Mouse (Mus musculus): ENCODE results near the gene Kirrel2.

Kirrel2 gene

DNA sequence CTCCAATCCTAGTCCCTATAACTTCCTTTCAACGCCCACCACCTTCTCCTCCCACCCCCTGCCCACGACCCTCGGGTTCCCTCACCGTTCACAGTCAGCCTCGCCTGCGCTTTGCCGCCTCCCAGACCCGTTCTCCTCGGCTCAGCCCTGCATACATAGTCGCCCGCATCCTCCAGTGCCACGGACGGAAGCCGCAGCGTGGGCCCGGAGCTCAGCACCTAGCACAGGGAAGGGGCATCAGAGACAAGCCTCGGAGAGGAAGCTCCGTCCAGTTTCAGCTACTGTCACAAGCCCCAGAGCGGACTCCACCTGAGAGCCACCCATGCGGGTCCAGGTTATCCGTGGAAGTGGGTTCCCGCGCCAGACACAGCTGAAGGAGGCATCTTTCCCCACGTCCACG is 4.2 kb downstream of the Kirrel2 start:
- DNase-seq (ENCODE audit: low read depth, low spot score), result no peak

DNA sequence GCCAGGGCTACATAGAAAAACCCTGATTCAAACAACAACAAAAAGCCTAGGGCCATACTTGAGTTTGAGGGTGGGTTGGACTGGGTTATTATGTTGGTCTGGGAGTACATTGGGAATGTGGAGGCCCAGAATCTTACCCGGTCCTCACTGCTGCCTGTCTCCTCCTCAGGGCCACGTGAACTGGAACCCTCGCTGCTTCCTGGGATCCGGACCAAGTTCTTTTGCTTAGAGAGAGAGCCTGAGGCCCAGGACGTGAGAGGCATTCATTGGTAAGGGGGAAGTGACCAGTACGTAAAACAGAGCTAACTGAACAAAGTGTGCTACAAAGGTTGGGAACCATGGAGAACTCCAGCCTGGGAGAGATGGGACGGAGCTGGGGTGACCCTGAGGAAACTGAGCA is 7.2 kb downstream of the Kirrel2 start:
- DNase-seq (ENCODE audit: low read depth, low spot score), result no peak

DNA sequence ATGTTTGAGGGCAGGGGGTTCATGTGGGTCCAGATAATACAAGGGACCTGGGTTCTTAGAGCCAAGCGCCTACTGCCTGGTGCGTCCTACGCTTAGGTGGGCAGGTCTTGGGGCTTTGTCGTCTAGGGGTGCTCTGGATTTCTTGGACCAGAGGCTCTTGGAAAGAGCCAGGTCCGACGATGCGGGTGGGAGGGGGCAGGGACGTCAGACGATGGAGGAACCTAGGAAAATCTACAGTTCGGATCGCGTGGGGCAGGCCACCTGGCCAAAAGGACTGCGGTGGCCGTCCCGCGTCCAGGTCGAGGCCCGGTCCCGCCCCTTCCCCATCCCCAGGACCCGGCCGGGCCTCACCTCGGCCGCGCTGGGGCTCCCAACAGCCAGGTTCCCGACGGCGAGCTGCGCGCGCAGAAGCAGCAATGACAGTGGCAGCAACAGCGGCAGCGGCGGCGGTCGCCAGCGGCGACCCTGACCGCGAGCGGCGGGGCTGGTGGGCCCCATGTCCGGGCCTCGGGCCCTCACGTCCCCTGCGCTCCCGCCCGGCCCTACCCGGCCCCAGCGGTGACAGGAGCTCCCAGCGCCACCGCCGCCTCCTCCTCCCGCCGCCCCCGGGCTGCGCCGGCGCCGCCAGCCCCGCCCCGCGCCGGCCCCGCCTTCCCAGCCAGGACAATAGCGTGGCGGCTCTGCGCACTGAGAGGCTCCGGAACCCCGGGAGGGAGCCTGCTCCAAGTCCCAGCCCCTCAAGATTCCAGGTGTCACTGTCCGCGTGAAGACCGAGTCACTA is 12.3 kb downstream of the Kirrel2 start, which contains the start of gene Aplp1:
TSS of gene Aplp1 (minus strand) at position 565 of the 781 bp plus-strand sequence.
- DNase-seq (ENCODE audit: low read depth, low spot score), result peak; percentile 76

DNA sequence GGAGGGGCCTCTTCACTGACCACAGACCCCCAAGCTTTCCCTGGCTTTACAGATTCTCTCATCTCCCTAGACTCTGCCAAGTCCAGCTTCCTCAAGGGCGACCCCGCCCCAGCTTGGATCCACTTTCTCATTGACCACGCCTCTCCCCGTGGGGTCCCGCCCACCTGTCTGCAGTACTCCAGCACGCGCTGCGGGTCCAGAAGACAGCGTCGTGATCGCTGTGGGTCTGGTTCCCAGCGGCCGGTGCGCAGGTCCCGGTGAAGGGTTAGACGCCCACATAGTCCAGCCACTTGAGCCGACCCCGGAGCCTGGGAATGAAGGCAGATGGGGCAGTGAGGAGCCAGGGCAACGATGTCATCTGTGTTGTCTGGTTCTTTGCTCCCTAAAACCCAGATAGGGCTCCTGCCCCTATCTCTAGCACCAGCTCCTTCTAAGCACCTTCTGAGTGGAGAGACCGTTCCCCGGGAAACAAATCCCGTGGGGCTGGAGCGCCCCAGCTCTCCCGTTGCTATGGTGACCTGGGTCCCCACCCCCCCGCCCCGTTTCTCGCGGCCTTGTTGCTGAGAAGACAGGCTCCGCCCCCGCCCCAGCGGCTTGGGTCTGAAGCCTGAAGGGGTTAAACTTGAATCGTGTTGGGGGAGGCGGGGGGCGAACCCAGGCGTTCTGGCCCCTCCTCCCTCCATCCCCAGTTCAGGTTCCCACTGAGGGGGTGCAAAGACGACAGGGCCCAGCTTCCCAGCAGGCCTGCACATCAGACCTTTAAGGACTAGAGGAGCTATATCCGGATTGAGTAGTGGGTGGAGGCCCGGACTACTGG is 13.1 kb downstream of the Kirrel2 start:
- peak; percentile 91 for DNase-seq (ENCODE audit: low read depth, low spot score)

DNA sequence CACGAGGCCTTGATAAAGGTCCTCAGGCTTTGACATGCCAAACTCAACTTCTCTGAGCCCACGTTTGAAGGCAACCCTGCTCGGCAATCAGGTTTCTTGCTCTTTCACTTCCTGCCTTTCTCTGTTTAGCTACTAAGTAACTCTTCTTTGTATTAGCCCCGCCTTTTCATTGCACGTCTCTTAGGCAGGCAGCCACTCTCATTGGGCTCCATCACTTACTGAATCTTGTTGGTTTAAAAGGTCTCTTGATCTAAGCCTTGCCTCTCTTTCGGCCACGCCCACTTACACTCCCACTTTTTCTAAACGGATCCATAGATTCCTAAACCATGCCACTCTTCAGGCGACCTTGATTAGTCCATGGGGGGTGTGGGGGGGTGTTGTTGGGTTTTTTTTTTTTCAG is 13.8 kb downstream of the Kirrel2 start:
- peak; percentile 87 for DNase-seq (ENCODE audit: low read depth, low spot score)

DNA sequence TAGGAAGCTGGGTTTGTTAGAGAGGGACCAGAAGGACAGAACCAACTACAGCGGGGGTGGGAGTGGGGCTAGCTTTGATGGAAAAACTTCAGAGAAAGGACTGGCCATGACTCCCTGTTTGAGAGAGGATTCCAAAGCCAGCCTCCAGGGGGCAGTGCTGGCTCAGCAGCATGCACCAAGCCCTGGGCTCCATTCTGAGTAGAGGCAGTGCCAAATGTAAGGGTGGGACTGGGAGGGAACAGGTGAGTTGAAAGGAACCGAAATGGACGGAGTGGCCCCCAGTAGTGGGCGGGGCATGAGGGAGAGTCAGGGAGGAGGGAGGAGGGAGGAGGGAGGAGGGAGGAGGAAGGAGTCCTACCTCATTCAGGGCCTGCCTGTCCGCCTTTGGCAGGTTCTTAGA is 16.8 kb downstream of the Kirrel2 start:
- DNase-seq (ENCODE audit: low read depth, low spot score), result peak; percentile 88

DNA sequence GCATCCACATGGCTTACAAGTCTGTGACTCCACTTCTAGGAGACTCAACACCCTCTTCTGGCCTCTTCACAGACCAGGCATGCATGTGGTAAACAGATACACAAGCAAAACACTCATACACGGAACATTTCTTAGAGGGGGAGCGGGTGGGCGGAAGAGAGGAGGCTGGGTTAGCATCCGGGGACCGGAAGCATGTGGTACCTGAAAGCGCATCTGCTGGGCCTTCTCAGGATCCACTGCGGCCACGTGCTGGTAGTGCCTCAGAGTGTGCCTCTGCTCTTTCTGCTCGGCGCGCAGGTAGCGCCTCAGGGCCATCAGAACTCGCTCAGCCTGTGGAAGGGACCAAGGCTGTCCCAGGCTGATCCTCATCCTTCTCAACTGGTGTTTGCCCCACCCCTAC is 17.8 kb downstream of the Kirrel2 start:
- DNase-seq (ENCODE audit: low read depth, low spot score), result no peak

DNA sequence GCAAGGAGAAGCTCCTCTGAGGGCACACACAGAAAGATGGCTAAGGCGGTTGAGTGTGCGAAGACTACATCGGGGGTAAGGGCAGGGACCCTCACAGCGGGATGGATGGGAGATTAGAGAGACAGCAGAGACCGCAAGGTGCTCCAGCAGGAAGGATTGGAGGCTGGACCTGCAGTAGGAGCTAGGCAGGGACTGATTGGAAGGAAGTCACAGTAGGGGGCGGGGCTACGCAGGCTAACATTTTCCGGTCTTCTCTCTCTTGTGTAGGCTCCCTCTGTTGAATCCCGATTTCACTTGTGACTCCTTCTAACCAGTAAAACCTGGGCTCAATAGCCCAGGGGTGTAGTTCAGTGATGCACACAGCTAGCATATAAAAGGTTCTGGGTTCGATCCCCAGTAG is 20.6 kb downstream of the Kirrel2 start:
- DNase-seq (ENCODE audit: low read depth, low spot score), result peak; percentile 95

DNA sequence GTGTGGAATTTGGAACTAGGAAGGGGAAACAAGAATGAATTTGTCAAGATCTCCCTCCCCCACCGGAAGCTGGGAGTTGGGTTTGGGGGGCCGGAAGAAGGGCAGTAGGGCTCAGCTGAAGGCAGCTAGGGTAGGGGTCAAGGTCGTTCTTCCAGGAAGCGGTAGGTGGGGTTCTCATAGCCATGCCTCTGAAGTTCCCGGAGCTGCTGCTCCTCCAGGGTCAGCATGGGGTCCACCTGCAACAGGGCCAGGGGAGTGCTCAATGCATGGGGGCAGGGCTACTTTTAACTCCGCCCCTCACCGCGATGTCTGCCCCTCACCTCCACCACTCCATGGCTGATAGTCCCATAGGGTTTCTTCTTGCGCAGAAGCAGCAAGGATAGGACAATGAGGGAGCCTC is 22.3 kb downstream of the Kirrel2 start:
- peak; percentile 67 for DNase-seq (ENCODE audit: low read depth, low spot score)

DNA sequence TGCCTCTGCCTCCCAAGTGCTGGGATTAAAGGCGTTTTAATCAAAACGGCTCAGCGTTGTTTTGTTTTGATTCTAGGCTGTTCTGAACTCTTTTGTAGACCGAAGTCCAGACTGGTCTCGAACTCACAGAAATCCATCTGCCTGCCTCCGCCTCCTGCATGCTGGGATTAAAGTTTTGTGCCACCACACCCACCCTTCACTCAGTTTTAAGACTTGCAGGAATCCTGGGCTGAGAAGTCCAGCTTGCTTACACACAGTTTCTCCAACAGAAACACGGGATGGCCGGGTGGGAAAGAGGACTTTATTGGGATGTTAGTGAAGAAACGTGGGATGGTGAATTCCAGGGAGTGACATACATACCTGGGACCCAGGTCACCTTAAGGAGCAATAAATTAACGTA is 22.8 kb downstream of the Kirrel2 start:
- DNase-seq (ENCODE audit: low read depth, low spot score), result peak; percentile 41

DNA sequence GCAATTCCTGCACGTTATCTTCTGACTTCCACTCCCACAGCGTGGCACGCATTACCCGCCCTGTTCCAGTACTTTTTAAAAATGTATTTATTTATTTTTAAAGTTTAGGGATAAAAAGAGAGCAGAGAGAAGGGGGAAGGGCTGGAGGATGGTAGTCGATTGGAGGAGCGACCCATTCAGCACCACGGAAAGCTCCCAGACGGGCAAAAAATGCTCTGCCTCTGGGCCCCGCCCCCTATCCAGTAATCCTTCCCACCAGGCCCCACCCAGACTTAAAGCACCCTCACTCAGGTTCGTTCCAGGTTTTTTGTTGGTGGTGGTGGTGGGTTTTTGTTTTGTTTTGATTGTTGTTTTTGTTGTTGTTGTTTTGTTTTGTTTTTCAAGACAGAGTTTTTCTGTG is 23.3 kb downstream of the Kirrel2 start:
- DNase-seq (ENCODE audit: low read depth, low spot score), result peak; percentile 80

DNA sequence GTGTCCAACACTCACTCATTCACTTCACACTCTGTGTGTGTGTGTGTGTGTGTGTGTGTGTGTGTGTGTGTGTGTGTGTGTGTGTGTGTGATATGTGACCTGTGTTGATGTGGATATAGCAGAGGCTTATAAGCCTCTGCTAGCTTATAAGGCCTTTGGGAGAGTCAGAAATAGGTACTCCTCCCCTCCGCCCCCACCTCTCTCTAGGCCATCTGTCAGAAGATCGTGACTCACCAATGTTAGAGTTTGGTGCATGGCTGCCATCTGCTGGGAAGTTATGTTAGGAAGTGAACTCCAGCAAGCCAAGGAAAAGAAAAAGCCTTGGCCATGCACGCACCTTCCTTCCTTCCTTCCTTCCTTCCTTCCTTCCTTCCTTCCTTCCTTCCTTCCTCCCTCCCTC is 25.7 kb downstream of the Kirrel2 start:
- peak; percentile 64 for DNase-seq (ENCODE audit: low read depth, low spot score)

DNA sequence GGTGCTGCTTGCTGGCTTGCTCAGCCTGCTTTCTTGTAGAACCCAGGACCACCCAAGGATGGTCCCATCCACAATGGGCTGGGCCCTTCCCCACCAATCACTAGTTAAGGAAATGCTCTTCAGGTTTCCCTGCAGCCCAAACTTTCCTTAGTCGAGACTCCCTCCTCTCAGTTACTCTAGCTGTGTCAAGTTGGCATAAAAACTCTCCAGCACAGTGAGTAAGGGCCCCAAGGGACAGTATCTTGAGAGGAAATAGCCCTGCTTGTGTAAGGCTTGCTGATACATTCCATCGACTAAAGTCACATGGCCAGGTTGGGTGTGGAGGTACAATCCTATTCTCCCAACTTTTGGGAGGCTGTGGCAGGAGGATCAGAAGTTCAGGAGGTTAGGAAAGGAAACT is 27.3 kb downstream of the Kirrel2 start:
- no peak for DNase-seq (ENCODE audit: low read depth, low spot score)

DNA sequence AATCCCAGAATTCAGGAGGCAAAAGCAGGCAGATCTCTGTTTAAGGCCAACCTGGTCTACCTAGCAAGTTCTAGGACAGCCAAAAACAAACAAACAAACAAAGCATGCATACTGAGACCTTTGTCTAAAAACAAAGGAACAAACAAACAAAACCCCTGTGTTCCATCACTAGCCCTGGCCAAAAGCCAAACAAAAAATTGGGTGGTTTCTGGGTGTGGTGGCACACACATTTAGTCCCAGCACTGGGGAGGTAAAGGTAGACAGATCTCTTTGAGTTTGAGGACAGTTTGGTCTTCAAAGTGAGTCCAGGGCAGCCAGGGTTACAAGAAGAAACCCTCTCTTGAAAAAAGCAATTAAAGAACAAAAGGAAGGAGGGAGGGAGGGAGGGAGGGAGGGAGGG is 28.2 kb downstream of the Kirrel2 start:
- no peak for DNase-seq (ENCODE audit: low read depth, low spot score)

DNA sequence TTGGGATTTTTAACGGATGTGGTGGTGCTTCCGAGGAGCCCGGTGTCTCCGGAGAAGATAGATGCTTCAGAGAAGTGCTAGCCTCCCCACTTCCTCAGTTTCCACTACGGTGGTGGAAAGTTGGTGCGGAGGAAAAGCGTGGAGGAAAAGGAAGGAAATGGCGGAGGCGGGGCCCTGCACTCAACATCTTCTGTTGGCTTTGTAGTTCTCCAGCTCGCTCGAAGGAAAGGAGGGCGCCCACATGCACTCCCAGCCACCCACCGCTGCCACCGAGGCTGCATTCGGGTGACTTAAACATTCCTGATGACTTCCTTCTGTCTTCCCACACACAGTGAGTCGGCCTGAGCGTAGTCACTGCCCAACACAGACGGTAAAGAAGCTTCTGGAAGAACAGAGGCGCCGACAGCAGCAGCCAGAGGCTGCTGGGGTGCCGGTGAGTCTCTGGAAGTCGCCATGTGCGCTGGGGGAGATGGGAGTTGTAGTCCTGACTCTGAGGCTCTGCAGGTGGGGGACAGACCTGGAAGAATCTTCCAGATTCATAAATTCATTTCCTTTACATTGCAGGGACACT is 34.3 kb downstream of the Kirrel2 start:
- DNase-seq (ENCODE audit: low read depth, low spot score), result no peak

DNA sequence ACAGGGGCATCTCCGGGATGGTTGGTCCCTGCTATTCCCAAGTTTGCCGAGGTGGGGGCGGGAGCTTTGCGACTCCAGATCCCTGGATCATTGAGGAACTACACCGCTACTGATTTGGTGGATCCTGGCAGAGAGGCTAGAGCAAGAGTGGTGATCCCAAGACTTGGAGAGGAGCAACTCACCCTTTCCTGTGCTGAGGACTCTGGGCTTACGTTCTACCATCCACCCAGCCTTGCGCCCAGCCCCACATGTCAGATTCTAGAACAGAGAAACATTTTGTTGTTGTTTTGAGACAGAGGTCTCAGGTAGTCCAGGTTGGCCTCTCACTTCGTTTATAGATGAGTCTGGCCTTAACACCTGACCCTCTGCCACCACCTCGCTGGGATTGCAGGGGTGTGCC is 34.9 kb downstream of the Kirrel2 start:
- no peak for DNase-seq (ENCODE audit: low read depth, low spot score)

DNA sequence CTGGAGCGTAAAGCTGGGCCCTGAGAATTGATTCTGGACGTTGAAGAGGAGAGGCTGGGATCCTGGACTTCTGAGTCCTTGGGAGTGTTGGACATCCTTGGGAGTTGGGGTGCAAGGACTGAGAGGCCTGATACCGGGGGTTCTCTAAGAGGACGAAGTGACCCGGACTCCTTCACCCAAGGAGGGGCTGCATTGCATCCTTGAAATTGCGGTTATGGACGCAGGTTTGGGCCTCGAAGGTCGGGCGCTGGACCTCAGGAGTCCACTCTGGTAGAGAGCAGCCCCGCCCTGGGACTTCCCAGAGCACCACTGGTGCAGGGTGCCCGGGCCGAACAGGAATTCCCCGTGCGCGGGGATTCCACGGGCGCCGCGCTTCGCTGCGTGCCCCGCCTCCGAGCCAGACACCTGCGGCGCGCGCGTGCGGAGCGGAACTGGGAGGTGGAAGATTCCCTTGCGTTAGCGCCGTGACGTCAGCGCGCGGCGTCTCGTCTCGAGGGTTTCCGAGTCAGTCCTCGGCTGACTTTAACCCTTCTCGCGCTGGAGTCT is 35.5 kb downstream of the Kirrel2 start:
- peak; percentile 95 for DNase-seq (ENCODE audit: low read depth, low spot score)

DNA sequence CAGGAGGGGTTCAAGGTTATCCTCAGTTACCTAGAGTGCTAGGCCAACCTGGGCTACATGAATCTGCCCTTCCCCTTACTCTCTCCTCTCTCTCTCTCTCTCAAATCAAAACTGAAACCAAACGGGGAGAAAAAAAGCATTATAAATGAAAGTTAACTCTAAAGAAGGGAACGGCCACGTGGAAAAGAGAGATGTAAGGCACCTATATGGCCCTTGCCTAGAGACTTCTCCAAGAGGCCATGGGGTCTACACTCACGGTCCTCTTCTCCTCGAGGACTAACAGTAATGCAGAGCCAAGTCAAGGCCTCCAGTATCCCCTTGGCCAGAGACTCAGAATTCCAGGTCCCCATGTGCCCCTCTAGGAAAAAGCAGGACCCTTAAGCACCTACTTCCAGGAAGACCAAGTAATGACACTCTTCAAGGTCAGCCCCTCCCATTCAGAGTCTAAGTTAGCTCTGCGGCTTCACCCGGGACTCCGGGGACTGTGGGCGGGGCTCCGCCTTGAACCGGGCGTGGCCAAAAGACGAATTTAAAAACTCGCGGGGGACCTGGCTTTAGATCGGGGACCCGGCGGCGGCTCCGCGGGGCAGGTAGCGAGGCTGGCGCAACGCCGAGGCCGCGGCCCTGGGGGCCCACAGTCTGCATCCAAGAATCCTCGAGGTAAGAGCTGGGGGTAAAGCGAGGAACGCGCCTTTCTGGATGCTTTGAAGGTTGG is 36.2 kb downstream of the Kirrel2 start, which contains the start of gene Nfkbid:
TSS of gene Nfkbid (plus strand) at position 558 of the 715 bp plus-strand sequence.
- DNase-seq (ENCODE audit: low read depth, low spot score), result peak; percentile 84

DNA sequence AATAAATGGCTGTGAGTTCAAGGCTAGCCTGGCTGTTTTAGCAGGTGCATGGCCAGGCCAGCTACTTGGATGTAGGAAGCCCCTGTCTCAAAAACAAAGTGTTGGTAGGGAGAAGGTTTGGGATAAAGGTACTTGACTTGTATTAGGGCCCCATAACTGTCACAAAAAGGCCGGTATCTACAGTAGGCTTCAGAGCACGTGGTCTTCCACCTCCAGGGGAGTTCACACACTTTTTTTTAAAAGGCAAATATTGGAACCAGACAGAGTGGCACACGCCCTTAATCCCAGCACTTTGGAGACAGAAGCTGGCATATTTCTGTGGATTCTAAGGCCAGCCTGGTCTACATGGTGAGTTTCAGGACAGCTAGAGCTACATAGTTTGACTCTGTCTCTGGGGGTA is 36.8 kb downstream of the Kirrel2 start:
- no peak for DNase-seq (ENCODE audit: low read depth, low spot score)

DNA sequence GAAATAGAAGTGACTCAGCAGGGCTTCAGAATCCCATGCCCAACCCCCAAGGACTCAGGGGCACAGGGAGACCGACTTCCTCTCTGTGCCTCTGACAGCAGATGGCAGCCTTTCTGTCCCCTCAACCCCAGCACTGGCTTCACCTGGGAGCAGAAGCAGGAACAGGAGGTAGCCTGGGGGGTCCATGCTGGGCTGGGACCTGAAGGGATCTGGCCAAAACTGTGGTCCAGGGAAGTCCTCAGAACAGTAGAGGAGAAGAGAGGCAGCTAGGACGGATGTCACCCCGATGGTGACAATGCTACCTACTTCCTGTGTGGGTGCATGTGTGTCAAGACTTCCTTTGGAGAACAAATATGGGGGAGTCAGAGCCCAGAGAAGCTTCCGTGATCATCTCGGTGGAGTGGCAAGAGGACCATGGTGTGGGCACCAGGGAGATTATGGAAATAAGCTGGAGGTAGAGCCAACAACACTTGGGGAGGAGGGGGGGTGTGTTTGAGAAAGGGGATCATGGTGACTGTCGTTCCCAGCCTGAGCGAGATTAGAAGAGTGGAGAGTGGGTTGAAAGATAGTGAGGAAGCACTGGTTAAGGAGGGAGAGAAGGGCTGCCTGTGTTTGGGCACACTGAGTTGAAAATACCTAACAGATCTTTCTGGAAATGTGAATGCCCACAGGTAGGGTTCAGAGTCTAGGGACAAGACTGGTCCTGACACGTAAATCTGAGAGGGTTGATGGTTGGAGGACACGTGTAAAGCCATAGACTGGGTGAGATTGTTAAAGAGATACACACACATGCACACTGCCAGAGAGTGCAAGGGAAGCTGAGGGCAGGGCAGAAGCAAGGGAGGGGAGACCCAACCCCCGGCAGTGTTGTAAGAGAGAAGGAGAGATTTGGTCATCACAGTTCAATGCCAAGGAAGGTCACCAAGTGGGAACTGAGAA is 37.7 kb downstream of the Kirrel2 start, which contains the start of gene Hcst:
TSS of gene Hcst (minus strand) at position 294 of the 939 bp plus-strand sequence.
- no peak for DNase-seq (ENCODE audit: low read depth, low spot score)
